Mouse (Mus musculus): ENCODE measurements around the gene Adora3.

DNA sequence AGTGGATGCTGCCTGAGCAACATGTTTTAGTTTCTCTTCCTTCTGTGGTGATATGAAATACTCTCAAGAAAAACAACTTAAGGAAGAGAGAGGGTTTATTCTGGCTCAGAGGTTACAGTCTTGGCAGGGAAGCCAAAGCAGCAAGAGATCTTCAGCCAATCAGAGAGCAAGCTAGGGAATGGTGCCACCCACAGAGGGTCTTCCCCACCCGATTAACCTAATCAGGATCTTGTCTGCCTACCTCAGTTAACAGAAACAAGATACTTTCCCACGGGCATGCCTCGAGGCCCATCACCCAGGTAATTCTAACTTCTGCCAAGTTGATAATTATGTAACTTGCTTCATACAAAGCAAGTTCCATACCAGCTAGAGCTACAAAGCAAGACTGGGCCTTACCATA is 9.8 kb downstream of the Adora3 start:
- TF ChIP-seq CTCF (conservative IDR thresholded peaks at IDR 0.05; ENCODE audit: insufficient read depth, insufficient read length, low read depth, low read length): no peak
- TF ChIP-seq POLR2A (IDR thresholded peaks at IDR 0.05; ENCODE audit: low read depth, low read length): no peak
